Comparison of ENCODE assay signal across 15 mouse cellular contexts in genomic region chr2:180322674-180323355, GRCm38 (mm10). TPM values are rescaled to one million over a fixed set of nuclear protein-coding genes. Genes with fewer than 3 reads are reported as not detected.
A peak's percentile ranks its signal among the peaks of the same experiment; 100 is the strongest.
DNase-seq lines count a peak whose midpoint lies in the region; ATAC-seq and TF ChIP-seq lines count a peak whose summit lies in the region.
"Had no signal": no experiment of that assay in that cellular context is flagged by ENCODE, and none has a peak within 500 bp of the region (broad histone marks: within the 10 kb centered on the region; RNA-seq: fewer than 3 reads in every experiment).

No protein-coding gene starts in this region.

- TF ChIP-seq CTCF in kidney, postnatal 0 days (IDR thresholded peaks at IDR 0.05; ENCODE audit: low read depth), result no peak

- no peak overlapping the region for H3K4me2 ChIP-seq in kidney, postnatal 0 days (ENCODE audit: low read length)

- no peaks in the 10 kb centered on the region for H3K36me3 ChIP-seq in kidney, postnatal 0 days (ENCODE audit: insufficient read depth, low read length)
- H3K36me3 ChIP-seq: forebrain, embryonic 10.5 days had no signal

- H3K27me3 ChIP-seq in kidney, postnatal 0 days (ENCODE audit: insufficient read depth, low read length), result no peaks in the 10 kb centered on the region

- ATAC-seq in kidney, postnatal 0 days (replicated peaks; ENCODE audit: low FRiP score, low read depth), result peak; percentile 71
- no peak for ATAC-seq in frontal cortex, adult (ENCODE audit: low TSS enrichment)
- ATAC-seq: activated CD4-positive, CD25-positive, alpha-beta regulatory T cell, adult 4 months had no signal

- H3K9ac ChIP-seq in kidney, postnatal 0 days (ENCODE audit: low read depth, low read length), result no peak overlapping the region
- H3K9ac ChIP-seq: liver, embryonic 14.5 days had no signal

- H3K27ac ChIP-seq in kidney, postnatal 0 days, result no peak overlapping the region
- H3K27ac ChIP-seq: forebrain, embryonic 10.5 days; liver, embryonic 14.5 days had no signal

- peaks cover 8% of the 10 kb centered on the region for H3K4me1 ChIP-seq in kidney, postnatal 0 days (replicated peaks; ENCODE audit: insufficient read depth, low read length)

- peak; percentile 60 for DNase-seq in kidney, postnatal 0 days (ENCODE audit: low spot score)
- no peak for DNase-seq in kidney, adult 11 months
- DNase-seq in MN1 (ENCODE audit: low spot score), result peak; percentile 63
- DNase-seq in embryo, embryonic 9.5 days (ENCODE audit: extremely low spot score), result peak; percentile 44
- DNase-seq in lung, postnatal 4 days, result peak; percentile 74 to 91
- no peak for DNase-seq in adrenal gland, adult 2 months
- DNase-seq: cerebellum, postnatal 36 days; thymus, postnatal 14 days had no signal

- 13% methylated on average over 13 of the region's 14 CpGs for WGBS in kidney, postnatal 0 days

- no peaks in the 10 kb centered on the region for H3K9me3 ChIP-seq in kidney, postnatal 0 days (replicated peaks; ENCODE audit: low read length)
- H3K9me3 ChIP-seq: forebrain, embryonic 10.5 days had no signal

- no peak overlapping the region for H3K4me3 ChIP-seq in kidney, postnatal 0 days (replicated peaks; ENCODE audit: low read depth, low read length)
- H3K4me3 ChIP-seq: forebrain, embryonic 10.5 days had no signal

RNA-seq across cellular contexts. Expression of gene Gata5, which starts 11.7 kb away (rescaled TPM):
- 1.9 TPM in 2 replicates for polyA plus RNA-seq in kidney, postnatal 0 days (2015; fragmentation: Nextera tagmentation; extraction: Ambion mirVana)
- under 1 TPM; 0.09 to 0.28 TPM for total RNA-seq in adrenal gland, adult 2 months (2021)
- polyA plus RNA-seq in adrenal gland, adult 2 months (2012; rRNA removed), result 0.25 and 0.31 TPM in 2 replicates
- total RNA-seq: layer of hippocampus, adult 8-10 months had no signal
- polyA plus RNA-seq: activated CD4-positive, CD25-positive, alpha-beta regulatory T cell, adult 4 months; forebrain, embryonic 10.5 days had no signal

RNA-seq across cellular contexts. Expression of gene Rbbp8nl, which starts 33.1 kb away (rescaled TPM):
- 0.29 and 0.33 TPM in 2 replicates for polyA plus RNA-seq in kidney, postnatal 0 days (2015; fragmentation: Nextera tagmentation; extraction: Ambion mirVana)
- not detected for total RNA-seq in adrenal gland, adult 2 months (2021)
- polyA plus RNA-seq in adrenal gland, adult 2 months (2012; rRNA removed), result not detected in 2 replicates
- total RNA-seq: heart, adult 8-10 months; layer of hippocampus, adult 8-10 months had no signal
- polyA plus RNA-seq: activated CD4-positive, CD25-positive, alpha-beta regulatory T cell, adult 4 months; neural tube, embryonic 11.5 days had no signal

RNA-seq across cellular contexts. Expression of gene Cables2, which starts 49.5 kb away (rescaled TPM):
- 12.0 and 13.1 TPM in 2 replicates for polyA plus RNA-seq in kidney, postnatal 0 days (2015; fragmentation: Nextera tagmentation; extraction: Ambion mirVana)
- 10 to 100 TPM; 13.1 to 14.7 TPM for total RNA-seq in adrenal gland, adult 2 months (2021)
- 19.4 and 28.8 TPM in 2 replicates for polyA plus RNA-seq in adrenal gland, adult 2 months (2012; rRNA removed)

Comparison
In these comparisons a context has a peak if more than half of its experiments do, and no peak if none do; other contexts are left out.
1. DNase-seq: peak in kidney, postnatal 0 days (single experiment), MN1 (single experiment), embryo, embryonic 9.5 days (single experiment) and lung, postnatal 4 days (2 of 2); none in kidney, adult 11 months (single experiment) and adrenal gland, adult 2 months (single experiment).